Mouse (Mus musculus): ENCODE measurements at regions not wholly inside any gene's neighbourhood (a gene's known extent, or its start where the extent isn't known, plus 50 kb on each side); places are given as distances from the start of the nearest gene placed in this dataset.
"Not testable (repeated sequence)": the region's sequence is repeated elsewhere in the genome, so short reads cannot be mapped to it uniquely, and the experiment has no call there.

GRCm38 (mm10) chr11:25063042-25063441 lies 985.2 kb downstream of the Bcl11a start:
- Histone ChIP-seq H3K4me1 (ENCODE audit: control insufficient read depth, insufficient read depth, low read length) (no peaks in the 10 kb centered on the region), H3K27me3 (ENCODE audit: control insufficient read depth, insufficient read depth, low read length) (no peaks in the 10 kb centered on the region), H3K36me3 (ENCODE audit: control insufficient read depth, insufficient read depth, low read length) (no peaks in the 10 kb centered on the region), H3K27ac (ENCODE audit: control insufficient read depth, insufficient read depth, low read depth, low read length) (no peak overlapping the region), H3K4me3 (ENCODE audit: control insufficient read depth, low read depth, low read length) (no peak overlapping the region)
- no peak for TF ChIP-seq CTCF (IDR thresholded peaks at IDR 0.05; ENCODE audit: control insufficient read depth, insufficient read depth, insufficient replicate concordance, low read depth, low read length)
- no peak for TF ChIP-seq POLR2A (IDR thresholded peaks at IDR 0.05; ENCODE audit: control insufficient read depth, low read depth, low read length)

- Histone ChIP-seq H3K27me3 (ENCODE audit: control insufficient read depth, insufficient read depth, low read length) (no peaks in the 10 kb centered on the region), H3K4me1 (ENCODE audit: control insufficient read depth, insufficient read depth, low read length) (no peaks in the 10 kb centered on the region), H3K27ac (ENCODE audit: control insufficient read depth, insufficient read depth, low read depth, low read length) (no peak overlapping the region), H3K4me3 (ENCODE audit: control insufficient read depth, low read depth, low read length) (no peak overlapping the region), H3K36me3 (ENCODE audit: control insufficient read depth, insufficient read depth, low read length) (no peaks in the 10 kb centered on the region)
- no peak for TF ChIP-seq POLR2A (IDR thresholded peaks at IDR 0.05; ENCODE audit: control insufficient read depth, low read depth, low read length)
- no peak for TF ChIP-seq CTCF (IDR thresholded peaks at IDR 0.05; ENCODE audit: control insufficient read depth, insufficient read depth, insufficient replicate concordance, low read depth, low read length)
These were observed 986.1 kb downstream of the Bcl11a start for GRCm38 (mm10) chr11:25063978-25064377.

- H3K27me3 ChIP-seq (ENCODE audit: control insufficient read depth, insufficient read depth, low read length); H3K4me3 ChIP-seq (ENCODE audit: control insufficient read depth, low read depth, low read length); H3K36me3 ChIP-seq (ENCODE audit: control insufficient read depth, insufficient read depth, low read length); H3K27ac ChIP-seq (ENCODE audit: control insufficient read depth, insufficient read depth, low read depth, low read length); H3K4me1 ChIP-seq (ENCODE audit: control insufficient read depth, insufficient read depth, low read length): not testable (repeated sequence)
These were observed 1022.1 kb downstream of the Bcl11a start for GRCm38 (mm10) chr11:25099976-25100375.

- Histone ChIP-seq H3K27ac (ENCODE audit: control insufficient read depth, insufficient read depth, low read depth, low read length) (no peak overlapping the region), H3K4me3 (ENCODE audit: control insufficient read depth, low read depth, low read length) (no peak overlapping the region), H3K36me3 (ENCODE audit: control insufficient read depth, insufficient read depth, low read length) (no peaks in the 10 kb centered on the region), H3K4me1 (ENCODE audit: control insufficient read depth, insufficient read depth, low read length) (no peaks in the 10 kb centered on the region), H3K27me3 (ENCODE audit: control insufficient read depth, insufficient read depth, low read length) (no peaks in the 10 kb centered on the region)
- no peak for TF ChIP-seq CTCF (IDR thresholded peaks at IDR 0.05; ENCODE audit: control insufficient read depth, insufficient read depth, insufficient replicate concordance, low read depth, low read length)
- TF ChIP-seq POLR2A (IDR thresholded peaks at IDR 0.05; ENCODE audit: control insufficient read depth, low read depth, low read length) = no peak
These were observed 1026.6 kb downstream of the Bcl11a start for GRCm38 (mm10) chr11:25104432-25104831.

GRCm38 (mm10) chr11:25124458-25124857 lies 1046.6 kb downstream of the Bcl11a start:
- H3K27ac ChIP-seq (ENCODE audit: control insufficient read depth, insufficient read depth, low read depth, low read length) = no peak overlapping the region
- no peaks in the 10 kb centered on the region for H3K36me3 ChIP-seq (ENCODE audit: control insufficient read depth, insufficient read depth, low read length)
- H3K27me3 ChIP-seq (ENCODE audit: control insufficient read depth, insufficient read depth, low read length) = no peaks in the 10 kb centered on the region
- H3K4me1 ChIP-seq (ENCODE audit: control insufficient read depth, insufficient read depth, low read length) = no peaks in the 10 kb centered on the region
- TF ChIP-seq POLR2A (IDR thresholded peaks at IDR 0.05; ENCODE audit: control insufficient read depth, low read depth, low read length) = no peak
- no peak for TF ChIP-seq CTCF (IDR thresholded peaks at IDR 0.05; ENCODE audit: control insufficient read depth, insufficient read depth, insufficient replicate concordance, low read depth, low read length)
- no peak overlapping the region for H3K4me3 ChIP-seq (ENCODE audit: control insufficient read depth, low read depth, low read length)

- Histone ChIP-seq H3K27me3 (ENCODE audit: control insufficient read depth, insufficient read depth, low read length) (no peaks in the 10 kb centered on the region), H3K4me1 (ENCODE audit: control insufficient read depth, insufficient read depth, low read length) (no peaks in the 10 kb centered on the region), H3K36me3 (ENCODE audit: control insufficient read depth, insufficient read depth, low read length) (no peaks in the 10 kb centered on the region), H3K27ac (ENCODE audit: control insufficient read depth, insufficient read depth, low read depth, low read length) (no peak overlapping the region), H3K4me3 (ENCODE audit: control insufficient read depth, low read depth, low read length) (no peak overlapping the region)
- TF ChIP-seq CTCF (IDR thresholded peaks at IDR 0.05; ENCODE audit: control insufficient read depth, insufficient read depth, insufficient replicate concordance, low read depth, low read length) (no peak), POLR2A (IDR thresholded peaks at IDR 0.05; ENCODE audit: control insufficient read depth, low read depth, low read length) (no peak)
These were observed 1064.4 kb downstream of the Bcl11a start for GRCm38 (mm10) chr11:25142226-25142625.

- Histone ChIP-seq H3K27ac (ENCODE audit: control insufficient read depth, insufficient read depth, low read depth, low read length) (no peak overlapping the region), H3K4me3 (ENCODE audit: control insufficient read depth, low read depth, low read length) (no peak overlapping the region), H3K27me3 (ENCODE audit: control insufficient read depth, insufficient read depth, low read length) (no peaks in the 10 kb centered on the region), H3K36me3 (ENCODE audit: control insufficient read depth, insufficient read depth, low read length) (no peaks in the 10 kb centered on the region), H3K4me1 (ENCODE audit: control insufficient read depth, insufficient read depth, low read length) (no peaks in the 10 kb centered on the region)
- TF ChIP-seq CTCF (IDR thresholded peaks at IDR 0.05; ENCODE audit: control insufficient read depth, insufficient read depth, insufficient replicate concordance, low read depth, low read length) (no peak), POLR2A (IDR thresholded peaks at IDR 0.05; ENCODE audit: control insufficient read depth, low read depth, low read length) (no peak)
These were observed 1065.0 kb downstream of the Bcl11a start for GRCm38 (mm10) chr11:25142833-25143232.

GRCm38 (mm10) chr11:25147287-25147686 lies 1063.3 kb downstream of the 5730522E02Rik start:
- TF ChIP-seq POLR2A (IDR thresholded peaks at IDR 0.05; ENCODE audit: control insufficient read depth, low read depth, low read length) (no peak), CTCF (IDR thresholded peaks at IDR 0.05; ENCODE audit: control insufficient read depth, insufficient read depth, insufficient replicate concordance, low read depth, low read length) (no peak)
- no peaks in the 10 kb centered on the region for H3K36me3 ChIP-seq (ENCODE audit: control insufficient read depth, insufficient read depth, low read length)

More at GRCm38 (mm10) chr11:25147287-25147686, 1063.3 kb downstream of the 5730522E02Rik start:
- Histone ChIP-seq H3K27me3 (ENCODE audit: control insufficient read depth, insufficient read depth, low read length) (no peaks in the 10 kb centered on the region), H3K27ac (ENCODE audit: control insufficient read depth, insufficient read depth, low read depth, low read length) (no peak overlapping the region), H3K4me1 (ENCODE audit: control insufficient read depth, insufficient read depth, low read length) (no peaks in the 10 kb centered on the region), H3K4me3 (ENCODE audit: control insufficient read depth, low read depth, low read length) (no peak overlapping the region)
